Mouse (Mus musculus): Measurements from ENCODE around the gene H2al1a. TPM values are rescaled to one million over a fixed set of nuclear protein-coding genes. Genes with fewer than 3 reads are reported as not detected.
"Not testable (repeated sequence)": the region's sequence is repeated elsewhere in the genome, so short reads cannot be mapped to it uniquely, and the experiment has no call there.

Gene H2al1a
- polyA plus RNA-seq, 1 experiment from 2014 or later = not detected

DNA sequence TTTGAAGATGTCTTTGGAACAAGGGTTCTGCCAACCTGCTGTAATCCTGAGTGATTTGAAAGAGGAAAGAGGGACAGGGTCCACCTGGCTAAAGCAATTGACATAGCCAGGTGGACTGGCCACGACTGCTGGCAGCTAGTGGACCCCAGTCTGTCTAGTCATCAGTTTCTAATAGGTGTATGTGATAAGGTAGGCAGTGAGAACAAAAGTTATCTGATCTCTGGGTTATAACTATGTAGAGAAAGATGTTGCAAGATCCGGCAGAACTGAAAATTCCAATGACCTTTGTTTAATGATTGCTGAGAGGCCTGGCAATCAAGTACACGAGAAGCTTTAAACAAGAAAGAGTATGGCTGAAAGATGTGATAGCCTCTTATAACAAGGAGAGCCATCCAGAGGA, 25.9 kb upstream of the H2al1a start:
- no peak overlapping the region for H3K4me2 ChIP-seq (ENCODE audit: low read depth, severe bottlenecking)
- ATAC-seq (ENCODE audit: insufficient number of reproducible peaks, low FRiP score, low TSS enrichment, low read depth) (no peak), DNase-seq (ENCODE audit: low spot score) (no peak)
- H3K4me3 ChIP-seq (ENCODE audit: low read depth, low read length) = no peak overlapping the region
- H3K9ac ChIP-seq (ENCODE audit: low read length) = no peak overlapping the region
- H3K36me3 ChIP-seq (ENCODE audit: control insufficient read depth, insufficient read depth, low read length) = no peaks in the 10 kb centered on the region
- no peaks in the 10 kb centered on the region for H3K4me1 ChIP-seq (ENCODE audit: control insufficient read depth, insufficient read depth, low read length)
- no peak overlapping the region for H3K27ac ChIP-seq (replicated peaks; ENCODE audit: low read depth, low read length)
- WGBS = 89% methylated on average over 3 of the region's 3 CpGs
- H3K27me3 ChIP-seq (ENCODE audit: control insufficient read depth, insufficient read depth, low read length) = peaks cover 7% of the 10 kb centered on the region; the same call in 1 of the 2 replicates
- no peaks in the 10 kb centered on the region for H3K9me3 ChIP-seq (ENCODE audit: control insufficient read depth, low read length)

DNA sequence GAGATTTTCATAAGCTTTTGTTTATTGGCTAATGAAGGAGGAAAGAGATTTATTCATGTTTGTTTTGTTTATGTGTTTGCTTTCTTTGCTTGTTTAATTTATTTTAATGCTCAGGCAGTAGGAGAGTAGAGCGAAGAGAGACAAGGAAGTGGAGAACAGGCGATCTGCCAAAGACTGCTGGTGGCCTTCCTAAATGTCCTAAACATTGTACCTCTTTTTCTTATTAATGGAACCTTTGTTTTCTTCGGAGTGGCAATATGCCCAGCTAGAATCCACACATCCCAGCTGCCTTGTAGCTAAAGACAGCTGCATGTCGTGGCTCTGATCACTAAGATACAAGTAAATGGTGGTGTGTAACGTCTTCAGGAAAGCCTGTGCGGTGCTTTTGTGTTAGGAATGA, 22.0 kb upstream of the H2al1a start:
- WGBS = 91% methylated on average over 6 of the region's 6 CpGs
- H3K9ac ChIP-seq (ENCODE audit: low read length) = no peak overlapping the region
- H3K9me3 ChIP-seq (ENCODE audit: control insufficient read depth, low read length) = no peaks in the 10 kb centered on the region
- no peaks in the 10 kb centered on the region for H3K36me3 ChIP-seq (ENCODE audit: control insufficient read depth, insufficient read depth, low read length)
- no peaks in the 10 kb centered on the region for H3K4me1 ChIP-seq (ENCODE audit: control insufficient read depth, insufficient read depth, low read length)
- no peak overlapping the region for H3K4me3 ChIP-seq (ENCODE audit: low read depth, low read length)
- peaks cover 7% of the 10 kb centered on the region; the same call in 1 of the 2 replicates for H3K27me3 ChIP-seq (ENCODE audit: control insufficient read depth, insufficient read depth, low read length)
- no peak overlapping the region for H3K4me2 ChIP-seq (ENCODE audit: low read depth, severe bottlenecking)
- no peak for DNase-seq (ENCODE audit: low spot score)
- no peak overlapping the region for H3K27ac ChIP-seq (replicated peaks; ENCODE audit: low read depth, low read length)
- no peak for ATAC-seq (ENCODE audit: insufficient number of reproducible peaks, low FRiP score, low TSS enrichment, low read depth)

DNA sequence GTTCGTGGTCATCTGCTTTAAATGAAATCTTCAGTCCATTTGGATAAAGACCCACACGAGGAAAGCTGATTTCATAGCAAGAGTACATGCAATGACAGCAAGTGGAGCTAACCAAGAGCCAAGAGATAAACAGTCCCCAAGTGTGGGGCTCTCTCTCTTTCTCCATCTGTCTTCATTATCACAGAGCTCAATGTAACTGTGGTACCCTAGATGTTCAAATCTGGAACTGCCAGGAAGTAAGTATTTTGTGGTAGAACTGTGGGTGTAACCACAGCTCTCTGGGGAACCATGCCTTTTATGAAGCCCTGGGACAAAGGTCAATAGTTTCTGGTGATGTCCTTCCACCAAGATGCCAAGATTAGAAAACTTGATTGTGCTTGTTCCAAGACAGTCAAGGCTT, 18.3 kb upstream of the H2al1a start:
- ATAC-seq (ENCODE audit: insufficient number of reproducible peaks, low FRiP score, low TSS enrichment, low read depth) (no peak), DNase-seq (ENCODE audit: low spot score) (no peak)
- Histone ChIP-seq H3K36me3 (ENCODE audit: control insufficient read depth, insufficient read depth, low read length) (no peaks in the 10 kb centered on the region), H3K4me2 (ENCODE audit: low read depth, severe bottlenecking) (no peak overlapping the region), H3K9me3 (ENCODE audit: control insufficient read depth, low read length) (no peaks in the 10 kb centered on the region), H3K27ac (replicated peaks; ENCODE audit: low read depth, low read length) (no peak overlapping the region), H3K9ac (ENCODE audit: low read length) (no peak overlapping the region), H3K4me1 (ENCODE audit: control insufficient read depth, insufficient read depth, low read length) (no peaks in the 10 kb centered on the region), H3K4me3 (ENCODE audit: low read depth, low read length) (no peak overlapping the region), H3K27me3 (ENCODE audit: control insufficient read depth, insufficient read depth, low read length) (peaks cover 7% of the 10 kb centered on the region; the same call in 1 of the 2 replicates)
- WGBS = 63% methylated on average over 2 of the region's 2 CpGs

DNA sequence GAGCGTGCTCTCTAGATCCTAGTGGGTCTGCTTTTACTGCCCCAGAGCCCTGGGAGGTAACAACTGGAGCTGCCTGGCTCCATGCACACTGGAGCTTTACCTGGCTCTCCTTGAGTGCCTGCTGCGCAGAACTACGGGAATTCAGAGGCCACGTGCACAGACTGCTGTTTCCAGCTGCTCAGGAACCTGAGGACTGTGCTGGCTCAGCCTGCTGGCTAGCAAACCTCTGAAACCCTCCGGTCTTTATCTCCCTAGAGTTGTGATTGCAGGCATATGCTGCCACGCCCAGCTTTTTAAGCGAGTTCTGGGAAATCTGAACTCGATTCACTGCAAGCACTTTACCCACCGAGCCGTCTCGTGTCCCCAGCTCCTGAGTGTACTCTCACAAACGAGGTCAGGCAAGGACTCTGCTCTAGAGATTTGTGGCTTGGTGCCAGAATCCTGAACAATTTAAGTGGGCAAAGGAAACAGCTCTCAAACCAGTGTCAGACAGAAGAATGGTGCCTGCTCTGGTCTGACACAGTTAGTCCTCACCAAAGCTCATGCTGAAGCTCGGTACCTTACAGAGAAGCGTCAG, 10.7 kb upstream of the H2al1a start:
- Histone ChIP-seq H3K9me3 (ENCODE audit: control insufficient read depth, low read length) (no peaks in the 10 kb centered on the region), H3K9ac (ENCODE audit: low read length) (no peak overlapping the region), H3K27ac (replicated peaks; ENCODE audit: low read depth, low read length) (no peak overlapping the region), H3K4me3 (ENCODE audit: low read depth, low read length) (no peak overlapping the region), H3K4me1 (ENCODE audit: control insufficient read depth, insufficient read depth, low read length) (no peaks in the 10 kb centered on the region), H3K27me3 (ENCODE audit: control insufficient read depth, insufficient read depth, low read length) (peaks cover 6% of the 10 kb centered on the region; the same call in 1 of the 2 replicates), H3K4me2 (ENCODE audit: low read depth, severe bottlenecking) (no peak overlapping the region), H3K36me3 (ENCODE audit: control insufficient read depth, insufficient read depth, low read length) (no peaks in the 10 kb centered on the region)
- DNase-seq (ENCODE audit: low spot score) (no peak), ATAC-seq (ENCODE audit: insufficient number of reproducible peaks, low FRiP score, low TSS enrichment, low read depth) (no peak)
- 77% methylated on average over 14 of the region's 14 CpGs for WGBS

DNA sequence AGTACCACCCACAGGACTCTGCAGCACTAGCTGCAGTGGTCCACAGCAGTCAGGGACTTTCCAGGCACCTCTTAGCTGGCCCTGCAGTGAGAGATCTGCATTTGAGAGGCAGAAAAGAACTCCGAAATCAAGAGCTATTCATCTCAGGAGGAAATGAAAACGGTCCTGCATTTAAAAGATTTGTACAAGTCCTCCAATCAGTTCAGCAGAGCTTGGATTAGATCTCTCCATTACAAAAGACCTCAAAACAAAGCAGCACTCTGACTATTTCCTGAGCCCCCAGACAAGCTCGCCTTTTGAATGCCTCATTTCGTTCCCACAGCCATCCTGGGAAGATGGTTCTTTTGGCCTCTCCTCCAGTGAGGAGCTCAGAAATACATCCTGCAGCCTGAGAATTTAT, 9.8 kb upstream of the H2al1a start:
- no peak overlapping the region for H3K9ac ChIP-seq (ENCODE audit: low read length)
- DNase-seq (ENCODE audit: low spot score) = no peak
- WGBS = 76% methylated on average over 4 of the region's 4 CpGs
- no peak for ATAC-seq (ENCODE audit: insufficient number of reproducible peaks, low FRiP score, low TSS enrichment, low read depth)
- H3K27me3 ChIP-seq (ENCODE audit: control insufficient read depth, insufficient read depth, low read length) = peaks cover 6% of the 10 kb centered on the region; the same call in 1 of the 2 replicates
- H3K4me3 ChIP-seq (ENCODE audit: low read depth, low read length) = no peak overlapping the region
- no peak overlapping the region for H3K27ac ChIP-seq (replicated peaks; ENCODE audit: low read depth, low read length)
- H3K9me3 ChIP-seq (ENCODE audit: control insufficient read depth, low read length) = no peaks in the 10 kb centered on the region
- no peaks in the 10 kb centered on the region for H3K4me1 ChIP-seq (ENCODE audit: control insufficient read depth, insufficient read depth, low read length)
- no peaks in the 10 kb centered on the region for H3K36me3 ChIP-seq (ENCODE audit: control insufficient read depth, insufficient read depth, low read length)
- H3K4me2 ChIP-seq (ENCODE audit: low read depth, severe bottlenecking) = no peak overlapping the region

DNA sequence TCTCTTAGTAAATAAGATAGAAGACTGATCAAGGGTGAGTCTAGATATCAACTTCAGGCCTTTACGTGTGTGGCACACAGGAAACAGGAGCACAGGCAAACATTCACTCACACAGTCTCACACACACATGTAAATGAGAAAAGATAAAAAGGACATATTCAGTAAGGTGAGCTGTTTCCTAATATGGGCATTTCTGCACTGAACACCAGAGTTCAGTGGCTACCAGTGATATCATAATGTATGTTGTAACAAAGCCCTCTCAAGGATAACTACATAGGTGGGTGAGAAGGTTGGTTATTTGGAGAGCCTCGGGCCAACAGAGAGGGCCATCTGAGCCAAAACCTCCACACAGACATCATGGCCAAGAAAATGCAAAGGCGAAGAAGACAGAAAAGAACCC, 3.1 kb downstream of the H2al1a start, which contains the start of gene H2al1b:
Gene H2al1b, plus strand, starts transcription at position 301 of the 400 bp plus-strand sequence.
- H3K9me3 ChIP-seq (ENCODE audit: control insufficient read depth, low read length); H3K4me2 ChIP-seq (ENCODE audit: low read depth, severe bottlenecking); H3K27me3 ChIP-seq (ENCODE audit: control insufficient read depth, insufficient read depth, low read length); DNase-seq (ENCODE audit: low spot score); H3K36me3 ChIP-seq (ENCODE audit: control insufficient read depth, insufficient read depth, low read length); H3K9ac ChIP-seq (ENCODE audit: low read length); H3K27ac ChIP-seq (replicated peaks; ENCODE audit: low read depth, low read length); H3K4me3 ChIP-seq (ENCODE audit: low read depth, low read length); ATAC-seq (ENCODE audit: insufficient number of reproducible peaks, low FRiP score, low TSS enrichment, low read depth); H3K4me1 ChIP-seq (ENCODE audit: control insufficient read depth, insufficient read depth, low read length): not testable (repeated sequence)
- 100% methylated on average over 1 of the region's 3 CpGs for WGBS

DNA sequence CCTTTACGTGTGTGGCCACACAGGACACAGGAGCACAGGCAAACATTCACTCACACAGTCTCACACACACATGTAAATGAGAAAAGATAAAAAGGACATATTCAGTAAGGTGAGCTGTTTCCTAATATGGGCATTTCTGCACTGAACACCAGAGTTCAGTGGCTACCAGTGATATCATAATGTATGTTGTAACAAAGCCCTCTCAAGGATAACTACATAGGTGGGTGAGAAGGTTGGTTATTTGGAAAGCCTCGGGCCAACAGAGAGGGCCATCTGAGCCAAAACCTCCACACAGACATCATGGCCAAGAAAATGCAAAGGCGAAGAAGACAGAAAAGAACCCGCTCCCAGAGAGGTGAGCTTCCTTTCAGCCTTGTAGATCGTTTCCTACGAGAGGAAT, 6.3 kb downstream of the H2al1a start, which contains the start of gene H2al1c:
Gene H2al1c, plus strand, starts transcription at position 301 of the 400 bp plus-strand sequence.
- not testable (repeated sequence) for DNase-seq (ENCODE audit: low spot score)

DNA sequence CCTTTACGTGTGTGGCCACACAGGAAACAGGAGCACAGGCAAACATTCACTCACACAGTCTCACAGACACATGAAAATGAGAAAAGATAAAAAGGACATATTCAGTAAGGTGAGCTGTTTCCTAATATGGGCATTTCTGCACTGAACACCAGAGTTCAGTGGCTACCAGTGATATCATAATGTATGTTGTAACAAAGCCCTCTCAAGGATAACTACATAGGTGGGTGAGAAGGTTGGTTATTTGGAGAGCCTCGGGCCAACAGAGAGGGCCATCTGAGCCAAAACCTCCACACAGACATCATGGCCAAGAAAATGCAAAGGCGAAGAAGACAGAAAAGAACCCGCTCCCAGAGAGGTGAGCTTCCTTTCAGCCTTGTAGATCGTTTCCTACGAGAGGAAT, 9.5 kb downstream of the H2al1a start, which contains the start of gene H2al1d:
Gene H2al1d, plus strand, starts transcription at position 301 of the 400 bp plus-strand sequence.
- not testable (repeated sequence) for H3K4me3 ChIP-seq (ENCODE audit: low read depth, low read length); H3K9me3 ChIP-seq (ENCODE audit: control insufficient read depth, low read length); H3K4me1 ChIP-seq (ENCODE audit: control insufficient read depth, insufficient read depth, low read length); ATAC-seq (ENCODE audit: insufficient number of reproducible peaks, low FRiP score, low TSS enrichment, low read depth); H3K36me3 ChIP-seq (ENCODE audit: control insufficient read depth, insufficient read depth, low read length); H3K4me2 ChIP-seq (ENCODE audit: low read depth, severe bottlenecking); H3K27me3 ChIP-seq (ENCODE audit: control insufficient read depth, insufficient read depth, low read length); H3K27ac ChIP-seq (replicated peaks; ENCODE audit: low read depth, low read length); H3K9ac ChIP-seq (ENCODE audit: low read length); DNase-seq (ENCODE audit: low spot score)
- no CpG with 5 or more reads among the region's 6 CpGs for WGBS

More for the DNA sequence above, 6.3 kb downstream of the H2al1a start, which contains the start of gene H2al1c:
- not testable (repeated sequence) for H3K27me3 ChIP-seq (ENCODE audit: control insufficient read depth, insufficient read depth, low read length); H3K9ac ChIP-seq (ENCODE audit: low read length); H3K9me3 ChIP-seq (ENCODE audit: control insufficient read depth, low read length); ATAC-seq (ENCODE audit: insufficient number of reproducible peaks, low FRiP score, low TSS enrichment, low read depth); H3K4me2 ChIP-seq (ENCODE audit: low read depth, severe bottlenecking); H3K4me3 ChIP-seq (ENCODE audit: low read depth, low read length); H3K4me1 ChIP-seq (ENCODE audit: control insufficient read depth, insufficient read depth, low read length); H3K27ac ChIP-seq (replicated peaks; ENCODE audit: low read depth, low read length); H3K36me3 ChIP-seq (ENCODE audit: control insufficient read depth, insufficient read depth, low read length)
- 100% methylated on average over 1 of the region's 6 CpGs for WGBS

DNA sequence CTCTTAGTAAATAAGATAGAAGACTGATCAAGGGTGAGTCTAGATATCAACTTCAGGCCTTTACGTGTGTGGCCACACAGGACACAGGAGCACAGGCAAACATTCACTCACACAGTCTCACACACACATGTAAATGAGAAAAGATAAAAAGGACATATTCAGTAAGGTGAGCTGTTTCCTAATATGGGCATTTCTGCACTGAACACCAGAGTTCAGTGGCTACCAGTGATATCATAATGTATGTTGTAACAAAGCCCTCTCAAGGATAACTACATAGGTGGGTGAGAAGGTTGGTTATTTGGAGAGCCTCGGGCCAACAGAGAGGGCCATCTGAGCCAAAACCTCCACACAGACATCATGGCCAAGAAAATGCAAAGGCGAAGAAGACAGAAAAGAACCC, 12.6 kb downstream of the H2al1a start, which contains the start of gene H2al1e:
Gene H2al1e, plus strand, starts transcription at position 301 of the 400 bp plus-strand sequence.
- H3K4me3 ChIP-seq (ENCODE audit: low read depth, low read length); H3K4me2 ChIP-seq (ENCODE audit: low read depth, severe bottlenecking); H3K27me3 ChIP-seq (ENCODE audit: control insufficient read depth, insufficient read depth, low read length); DNase-seq (ENCODE audit: low spot score); ATAC-seq (ENCODE audit: insufficient number of reproducible peaks, low FRiP score, low TSS enrichment, low read depth); H3K36me3 ChIP-seq (ENCODE audit: control insufficient read depth, insufficient read depth, low read length); H3K9me3 ChIP-seq (ENCODE audit: control insufficient read depth, low read length); H3K27ac ChIP-seq (replicated peaks; ENCODE audit: low read depth, low read length); H3K9ac ChIP-seq (ENCODE audit: low read length); H3K4me1 ChIP-seq (ENCODE audit: control insufficient read depth, insufficient read depth, low read length): not testable (repeated sequence)
- WGBS = no CpG with 5 or more reads among the region's 3 CpGs
